Mouse (Mus musculus): ENCODE measurements around the gene Dlg1.

DNA sequence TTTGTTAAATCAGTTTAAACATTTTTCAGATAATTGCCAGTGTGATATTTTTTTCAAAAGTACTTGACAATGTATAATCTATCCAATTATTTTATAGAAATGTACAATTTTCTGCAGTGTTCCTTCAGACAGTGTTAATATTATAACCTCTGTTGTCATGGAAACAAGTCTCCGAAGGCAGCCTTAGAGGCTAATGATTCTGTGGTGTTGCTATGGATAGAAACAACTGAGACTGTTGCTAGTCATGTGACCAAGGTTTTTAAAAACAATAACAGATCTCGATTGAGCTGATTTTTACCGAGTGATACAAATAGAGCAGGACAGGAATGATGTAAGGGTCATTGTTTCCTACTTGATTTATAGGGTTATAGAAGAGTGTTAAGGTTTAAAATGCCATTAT is 103.5 kb downstream of the Dlg1 start:
- TF ChIP-seq CTCF (conservative IDR thresholded peaks at IDR 0.05; ENCODE audit: low read length) = no peak
- TF ChIP-seq POU5F1 (IDR thresholded peaks at IDR 0.05; ENCODE audit: borderline replicate concordance, low read length) = no peak
- no peak for TF ChIP-seq NANOG (IDR thresholded peaks at IDR 0.05; ENCODE audit: borderline replicate concordance, low read length)

Measured in E14TG2a.4 (cell line).